Mouse (Mus musculus) liver, embryonic 14.5 days (tissue): Measurements from ENCODE around the gene Gramd4.

Source experiments
- CTCF ChIP-seq: IDR thresholded peaks from 2 replicates; pipeline ENCODE4 v1.5.1; 2016; ENCODE audit warnings: antibody characterized with exemption, low read depth, control low read depth
- EP300 ChIP-seq: IDR thresholded peaks from 2 replicates; pipeline ENCODE4 v1.6.1; 2016; ENCODE audit warnings: antibody characterized with exemption, low read depth

DNA sequence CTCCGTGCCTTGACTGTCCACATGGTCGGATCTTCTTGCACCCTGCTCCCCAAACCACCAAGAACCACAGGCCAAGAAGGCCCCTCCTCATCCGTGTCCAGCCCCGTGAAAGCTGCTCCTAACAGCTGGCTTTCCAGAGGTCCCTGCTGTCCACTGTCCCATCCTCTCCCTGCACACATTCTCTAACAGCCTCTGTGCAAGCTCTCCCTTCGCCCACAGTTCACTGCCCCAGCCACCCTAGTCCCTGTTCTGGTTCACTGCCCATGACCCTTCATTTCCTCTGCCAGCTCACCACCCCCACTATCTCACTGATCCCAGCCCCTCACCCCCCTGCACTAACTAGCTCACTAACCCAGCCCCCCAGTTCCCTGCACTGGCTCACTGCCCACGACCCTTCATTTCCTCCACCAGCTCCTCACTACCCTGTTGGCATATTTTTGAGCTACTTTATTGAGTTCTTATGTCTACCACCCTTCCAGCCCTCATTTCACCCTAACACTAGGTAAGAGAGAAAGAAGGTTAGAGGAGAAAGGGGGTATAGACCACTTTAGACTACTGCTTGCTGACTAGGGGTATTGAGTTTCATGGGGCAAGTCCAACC, 5.5 kb upstream of the Gramd4 start:
- TF ChIP-seq CTCF: no peak
- no peak for TF ChIP-seq EP300
